Mouse (Mus musculus) thymus, postnatal 4 days (tissue): ENCODE measurements around the gene Tssk4.

Experiments used
- DNase-seq: peaks from one replicate; pipeline ENCODE4 v3.0.0; 2021

The Tssk4 gene

GRCm38 (mm10) chr14:55649884-55650283, at the start of gene Tssk4:
TSS of gene Tssk4 (plus strand) at chr14:55650184.
- no peak for DNase-seq

GRCm38 (mm10) chr14:55603271-55603632, 46.7 kb upstream of the Tssk4 start, which contains the start of gene Irf9:
TSS of gene Irf9 (plus strand) at chr14:55603571.
- DNase-seq: no peak

GRCm38 (mm10) chr14:55603633-55604576, 46.1 kb upstream of the Tssk4 start:
- DNase-seq: peak; percentile 93

GRCm38 (mm10) chr14:55604823-55605222, 45.2 kb upstream of the Tssk4 start:
- DNase-seq: no peak

GRCm38 (mm10) chr14:55605743-55606459, 44.1 kb upstream of the Tssk4 start:
- DNase-seq: no peak

GRCm38 (mm10) chr14:55608339-55608738, 41.6 kb upstream of the Tssk4 start:
- DNase-seq: no peak

- DNase-seq: no peak
Measured at GRCm38 (mm10) chr14:55613346-55613745, 36.6 kb upstream of the Tssk4 start.

GRCm38 (mm10) chr14:55614565-55615178, 35.3 kb upstream of the Tssk4 start:
- DNase-seq: no peak

GRCm38 (mm10) chr14:55615876-55616275, 34.1 kb upstream of the Tssk4 start:
- DNase-seq: no peak

GRCm38 (mm10) chr14:55616844-55617243, 33.1 kb upstream of the Tssk4 start:
- DNase-seq: no peak

GRCm38 (mm10) chr14:55617822-55618221, 32.2 kb upstream of the Tssk4 start, which contains the start of gene Rec8:
TSS of gene Rec8 (plus strand) at chr14:55618037.
- DNase-seq: no peak

GRCm38 (mm10) chr14:55618486-55619195, 31.3 kb upstream of the Tssk4 start:
- peak; percentile 31 for DNase-seq

GRCm38 (mm10) chr14:55628077-55628827, 21.7 kb upstream of the Tssk4 start:
- DNase-seq: no peak

- DNase-seq: peak; percentile 94
Measured at GRCm38 (mm10) chr14:55629312-55629711, 20.7 kb upstream of the Tssk4 start.

- DNase-seq: no peak
Measured at GRCm38 (mm10) chr14:55634874-55635522, 15.0 kb upstream of the Tssk4 start.

GRCm38 (mm10) chr14:55635523-55636007, 14.4 kb upstream of the Tssk4 start, which contains the start of gene Ipo4:
TSS of gene Ipo4 (minus strand) at chr14:55635957.
- peak; percentile 89 for DNase-seq

- no peak for DNase-seq
Measured at GRCm38 (mm10) chr14:55637795-55638194, 12.2 kb upstream of the Tssk4 start, which contains the start of gene Gm49378. TSS of gene Gm49378 (minus strand) at chr14:55637895.

- DNase-seq: no peak
Measured at GRCm38 (mm10) chr14:55640816-55641215, 9.2 kb upstream of the Tssk4 start.

GRCm38 (mm10) chr14:55641291-55641690, 8.7 kb upstream of the Tssk4 start:
- DNase-seq: no peak

- no peak for DNase-seq
Measured at GRCm38 (mm10) chr14:55642679-55643059, 7.3 kb upstream of the Tssk4 start.
